Mouse (Mus musculus) cerebellum, postnatal 36 days (tissue): ENCODE results near the gene Pank4.

Experiments
- DNase-seq, 2 experiments: peaks; one replicate each; pipeline ENCODE4 v3.0.0; 2021 to 2022; ENCODE audit warnings: mixed read lengths in 2 of 2

The Pank4 gene

DNA sequence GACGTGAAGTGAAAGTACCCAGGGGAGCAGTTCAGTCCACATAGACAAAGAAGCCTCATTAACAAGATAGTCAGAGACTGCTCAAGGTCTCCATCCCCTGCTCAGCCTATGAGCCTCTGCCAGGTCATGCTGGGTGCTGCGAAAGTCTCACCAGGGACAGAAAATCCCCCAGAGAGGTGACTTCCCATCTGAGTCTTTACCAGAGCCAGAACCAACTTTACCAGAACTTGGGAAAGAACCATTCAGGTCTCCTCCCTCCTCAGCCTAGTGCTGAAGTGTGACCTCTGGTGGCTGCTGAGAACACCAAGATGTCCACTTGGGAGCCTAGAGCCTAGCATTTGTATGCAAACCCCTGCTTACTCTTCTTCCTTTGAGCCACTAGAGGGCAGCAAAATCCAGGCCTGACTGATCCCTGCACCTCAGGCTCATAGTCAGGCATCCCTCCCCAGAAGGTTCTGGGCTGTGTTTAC, 19.8 kb upstream of the Pank4 start:
- peak; percentile 73 to 78 for DNase-seq

- peak; percentile 54 to 58 for DNase-seq
Observed at GRCm38 (mm10) chr4:154946319-154946718, 17.6 kb upstream of the Pank4 start.

GRCm38 (mm10) chr4:154948066-154948939, 15.6 kb upstream of the Pank4 start:
- no peak for DNase-seq

DNA sequence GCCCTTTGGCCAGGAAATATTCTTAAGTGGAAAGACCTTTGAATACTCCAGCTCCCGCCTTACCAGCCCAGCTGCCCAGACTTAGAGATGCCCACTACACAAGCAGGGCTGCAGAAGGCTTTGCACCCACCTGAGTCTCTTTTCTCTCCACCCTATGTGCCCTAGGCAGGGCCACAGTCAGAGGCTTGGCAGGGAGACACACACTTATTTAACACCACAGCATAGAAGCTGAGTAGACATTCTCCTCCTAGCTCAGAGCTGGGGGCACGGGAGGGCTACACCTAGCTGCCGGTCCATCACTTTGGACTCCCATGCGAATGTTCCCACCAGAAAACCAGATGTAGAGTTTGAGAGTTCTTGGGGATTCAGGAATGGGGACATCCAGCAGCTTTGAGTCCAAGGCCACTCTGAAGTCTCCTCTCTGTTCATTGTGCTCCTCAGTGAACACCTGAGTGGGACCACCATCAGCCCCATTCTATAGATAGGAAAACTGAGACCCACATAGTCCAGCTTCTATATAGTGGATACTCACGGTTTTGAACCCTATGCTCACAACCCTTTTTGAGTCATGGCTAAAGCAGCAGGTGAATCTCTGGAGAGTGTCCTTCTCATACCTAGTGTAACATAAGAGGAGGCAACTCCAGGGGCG, 14.9 kb upstream of the Pank4 start:
- DNase-seq: no peak

DNA sequence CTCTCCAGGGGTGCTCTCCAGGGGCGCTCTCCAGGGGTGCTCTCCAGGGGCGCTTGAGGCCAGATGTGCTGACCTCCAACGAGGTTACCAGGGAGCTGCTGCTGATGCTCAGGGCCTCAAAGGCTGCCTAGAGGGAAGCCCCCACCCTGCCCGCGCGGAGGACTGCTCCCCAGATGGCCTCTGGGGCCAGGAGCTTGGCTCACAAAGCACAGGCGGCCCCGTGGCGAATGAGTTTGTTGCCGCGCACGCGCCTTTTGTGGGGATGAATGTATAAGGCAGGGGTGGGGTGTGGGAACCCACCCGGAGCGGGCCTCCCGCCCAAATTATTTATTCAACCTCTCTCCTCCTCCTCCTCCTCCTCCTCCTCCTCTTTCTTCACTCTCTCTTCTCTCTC, 14.3 kb upstream of the Pank4 start:
- DNase-seq: no peak

DNA sequence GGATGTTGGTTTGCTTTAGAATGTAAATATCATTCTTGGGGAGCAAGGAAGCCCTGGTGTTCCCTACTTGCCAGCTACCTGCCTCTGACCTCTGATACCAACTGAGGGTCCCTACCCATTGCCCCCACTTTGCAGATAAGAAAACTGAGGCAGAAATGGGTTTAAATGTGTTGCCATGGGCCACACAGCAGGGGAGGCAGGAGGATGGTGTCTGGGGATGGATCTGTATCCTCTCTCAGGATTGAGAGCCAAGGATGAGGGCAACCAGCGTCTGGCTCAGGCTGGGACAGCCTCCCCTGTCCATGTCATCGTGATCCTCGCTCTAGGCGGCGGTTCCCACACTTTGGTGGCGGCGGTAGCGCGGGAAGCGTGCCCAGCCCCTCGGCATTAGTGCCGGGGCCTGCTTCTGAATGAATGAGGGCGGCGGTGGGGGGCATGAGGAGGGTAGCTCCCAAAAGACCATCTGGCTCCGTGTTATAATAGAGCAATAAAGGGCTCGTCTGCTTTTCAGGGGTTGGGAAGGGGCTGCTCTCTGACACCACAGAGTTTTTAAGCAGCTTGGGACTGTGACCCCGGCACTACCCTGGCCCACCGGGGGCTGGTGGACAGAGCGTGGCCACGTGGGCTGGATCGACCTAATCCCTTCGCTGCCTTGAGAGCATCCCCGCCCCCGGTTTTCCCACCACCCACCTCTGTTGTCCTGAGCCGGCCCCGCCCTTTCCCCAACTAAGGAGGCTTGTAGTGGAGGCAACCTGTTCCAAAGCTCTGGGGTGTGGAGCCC, 11.3 kb upstream of the Pank4 start:
- no peak for DNase-seq

DNA sequence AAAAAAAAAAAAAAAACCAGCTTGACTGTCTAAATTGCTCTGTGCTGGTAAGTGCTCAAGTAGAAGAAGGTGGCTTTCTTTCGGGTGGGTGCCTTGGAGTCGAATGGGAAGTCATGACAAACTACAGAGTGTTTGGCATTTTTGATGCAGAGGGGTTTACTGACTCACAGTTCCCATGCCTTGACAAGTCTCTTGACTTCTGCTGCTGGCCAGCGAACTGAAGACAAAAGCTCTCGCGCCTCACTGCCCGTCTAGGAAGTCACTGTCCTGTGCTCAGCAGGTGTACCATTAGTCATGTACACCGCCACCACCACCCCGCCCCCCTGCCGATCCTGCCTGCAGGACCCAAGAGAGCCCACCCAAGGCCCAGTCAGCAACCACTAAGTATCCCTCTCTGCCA, 7.3 kb upstream of the Pank4 start:
- DNase-seq: no peak

- no peak for DNase-seq
Observed at GRCm38 (mm10) chr4:154957289-154957993, 6.5 kb upstream of the Pank4 start.

- DNase-seq: peak; percentile 59 to 65
Observed at GRCm38 (mm10) chr4:154958171-154958570, 5.8 kb upstream of the Pank4 start.

- no peak for DNase-seq
Observed at GRCm38 (mm10) chr4:154958621-154959020, 5.3 kb upstream of the Pank4 start.

DNA sequence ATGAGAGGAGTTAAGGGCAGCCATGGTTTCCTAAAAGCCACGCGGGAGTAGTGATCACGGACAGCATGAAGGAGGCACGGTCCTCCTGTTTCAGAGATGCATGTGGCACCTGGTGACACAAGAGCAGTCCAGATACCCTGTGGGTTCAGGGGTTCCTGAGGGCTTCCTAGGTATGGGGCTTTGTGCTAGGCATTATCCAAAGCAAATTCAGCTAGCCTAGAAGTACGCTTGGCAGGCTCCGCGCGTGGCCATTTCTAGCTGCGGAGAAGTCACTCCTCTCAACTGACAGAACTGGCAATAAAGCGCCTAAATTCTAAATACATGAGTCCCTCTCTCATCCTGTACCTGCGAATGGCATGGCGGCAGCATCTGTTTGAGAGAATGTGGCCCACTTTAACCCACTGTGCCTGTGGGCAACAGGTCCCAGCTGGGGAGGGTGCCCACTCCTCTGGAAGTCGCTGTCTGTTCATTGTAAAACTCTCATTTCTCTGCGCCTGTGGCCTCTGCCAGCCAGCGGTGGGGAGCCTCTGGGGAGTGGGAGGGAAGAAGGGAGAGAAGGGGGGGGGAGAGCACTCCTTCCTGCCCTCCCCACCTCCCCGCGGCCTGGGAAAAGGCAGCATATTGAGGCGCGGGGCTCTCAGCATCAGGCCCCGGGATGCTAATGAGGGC, 3.8 kb upstream of the Pank4 start:
- no peak for DNase-seq

DNA sequence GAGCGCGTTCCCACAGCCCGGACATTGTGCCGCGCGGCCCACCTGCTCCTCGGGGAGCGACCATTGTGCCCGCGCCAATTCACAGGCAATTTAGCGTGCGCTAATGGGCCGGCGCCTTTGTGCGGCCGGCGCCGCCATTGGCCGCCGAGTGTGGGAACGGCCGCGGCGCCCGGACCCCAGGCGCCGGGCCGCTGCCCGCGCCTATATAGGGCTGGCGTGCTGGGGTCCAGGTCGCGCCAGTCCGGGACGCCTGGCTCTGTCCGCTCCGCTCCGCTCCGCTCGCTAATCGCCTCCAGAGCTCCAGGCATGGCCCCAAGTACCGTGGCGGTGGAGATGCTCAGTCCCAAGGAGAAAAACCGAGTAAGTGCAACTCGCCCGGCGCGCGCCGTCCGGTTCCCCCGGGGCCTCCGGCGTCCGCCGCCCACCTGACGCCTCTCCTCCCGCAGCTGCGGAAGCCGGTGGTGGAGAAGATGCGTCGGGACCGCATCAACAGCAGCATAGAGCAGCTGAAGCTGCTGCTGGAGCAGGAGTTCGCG, 3.2 kb upstream of the Pank4 start, which contains the start of gene Hes5:
Hes5 (plus strand) TSS at position 234 of the 536 bp plus-strand sequence.
- peak; percentile 35 to 40 for DNase-seq

DNA sequence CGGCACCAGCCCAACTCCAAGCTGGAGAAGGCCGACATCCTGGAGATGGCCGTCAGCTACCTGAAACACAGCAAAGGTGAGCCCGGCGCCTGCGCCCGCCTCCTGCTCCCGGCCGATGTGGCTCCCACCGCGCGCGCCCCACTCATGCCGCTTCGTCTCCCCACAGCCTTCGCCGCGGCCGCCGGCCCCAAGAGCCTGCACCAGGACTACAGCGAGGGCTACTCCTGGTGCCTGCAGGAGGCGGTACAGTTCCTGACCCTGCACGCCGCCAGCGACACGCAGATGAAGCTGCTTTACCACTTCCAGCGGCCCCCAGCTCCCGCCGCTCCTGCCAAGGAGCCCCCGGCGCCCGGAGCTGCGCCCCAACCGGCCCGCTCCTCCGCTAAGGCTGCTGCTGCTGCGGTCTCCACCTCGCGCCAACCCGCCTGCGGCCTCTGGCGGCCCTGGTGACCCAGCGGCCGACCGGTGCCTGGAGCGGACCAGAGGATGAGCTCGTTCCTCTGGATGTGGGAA, 2.6 kb upstream of the Pank4 start:
- DNase-seq: peak; percentile 47 to 49

DNA sequence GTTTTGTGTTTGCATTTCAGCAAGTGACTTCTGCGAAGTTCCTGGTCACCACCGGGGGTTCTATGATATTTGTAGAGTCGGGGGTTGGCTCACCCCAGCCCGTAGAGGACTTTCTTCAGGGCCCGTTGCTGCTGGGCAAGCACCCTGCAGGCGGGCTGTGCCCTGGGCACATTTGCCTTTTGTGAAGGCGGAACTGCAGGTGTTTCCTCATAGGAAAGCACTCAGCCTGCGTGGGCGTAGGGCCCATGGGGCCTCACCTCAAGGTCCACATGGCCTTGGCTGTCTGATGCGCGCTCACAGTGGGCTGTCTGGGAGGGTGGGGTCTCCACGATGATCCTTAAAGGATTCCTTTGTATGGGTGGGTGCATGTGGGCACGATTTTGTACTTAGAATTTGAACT, 2.0 kb upstream of the Pank4 start:
- no peak for DNase-seq

DNA sequence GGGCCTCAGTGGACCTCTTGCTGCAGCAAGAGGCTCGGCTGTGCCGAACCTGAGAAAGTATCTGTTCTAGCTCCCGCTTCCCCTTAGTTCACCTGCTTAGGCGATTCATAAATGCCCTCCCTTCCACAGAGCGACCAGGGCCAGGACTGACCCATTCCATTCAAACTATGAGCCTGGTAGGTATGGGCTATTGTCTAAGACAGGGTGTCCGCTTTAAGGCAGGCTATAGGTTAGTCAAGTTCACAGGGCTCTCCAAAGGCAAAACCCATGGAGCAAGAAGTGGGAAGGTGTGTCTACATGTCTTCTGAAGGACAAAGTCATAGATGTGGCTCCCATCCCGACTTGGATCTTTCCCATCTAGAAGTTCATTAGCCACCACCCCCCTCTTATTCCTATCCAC, 1.2 kb upstream of the Pank4 start:
- DNase-seq: no peak

DNA sequence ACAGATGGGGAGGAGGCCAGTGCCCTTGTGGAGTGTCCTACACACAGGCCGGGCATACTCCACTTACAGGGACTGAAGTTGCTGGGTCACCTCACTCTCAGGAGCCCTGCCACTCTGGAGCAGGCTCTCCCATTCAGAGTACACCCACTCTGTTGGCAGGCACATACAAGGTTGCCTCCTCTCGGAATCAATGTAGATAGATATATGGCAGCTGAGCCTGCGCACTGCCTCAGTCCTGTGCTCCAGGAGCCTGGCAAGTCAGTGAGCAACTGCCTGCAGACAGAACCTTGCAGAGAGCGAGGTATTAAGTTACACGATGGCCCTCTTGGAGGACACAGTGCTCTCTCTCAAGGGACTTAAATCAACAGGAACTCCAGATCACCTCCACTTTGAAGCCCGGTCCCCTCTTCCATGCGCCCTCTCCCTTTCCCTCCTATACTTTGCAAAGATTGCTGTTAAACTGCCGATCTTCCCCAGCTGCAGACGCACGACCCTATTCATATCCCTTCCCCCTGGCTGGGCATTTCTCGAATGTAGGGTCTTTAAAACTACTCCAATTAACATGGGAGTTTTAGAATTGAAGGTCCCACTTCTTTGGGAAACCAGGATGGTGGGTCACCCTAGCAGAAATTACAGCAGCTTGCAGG, 610 bp upstream of the Pank4 start:
- no peak for DNase-seq

DNA sequence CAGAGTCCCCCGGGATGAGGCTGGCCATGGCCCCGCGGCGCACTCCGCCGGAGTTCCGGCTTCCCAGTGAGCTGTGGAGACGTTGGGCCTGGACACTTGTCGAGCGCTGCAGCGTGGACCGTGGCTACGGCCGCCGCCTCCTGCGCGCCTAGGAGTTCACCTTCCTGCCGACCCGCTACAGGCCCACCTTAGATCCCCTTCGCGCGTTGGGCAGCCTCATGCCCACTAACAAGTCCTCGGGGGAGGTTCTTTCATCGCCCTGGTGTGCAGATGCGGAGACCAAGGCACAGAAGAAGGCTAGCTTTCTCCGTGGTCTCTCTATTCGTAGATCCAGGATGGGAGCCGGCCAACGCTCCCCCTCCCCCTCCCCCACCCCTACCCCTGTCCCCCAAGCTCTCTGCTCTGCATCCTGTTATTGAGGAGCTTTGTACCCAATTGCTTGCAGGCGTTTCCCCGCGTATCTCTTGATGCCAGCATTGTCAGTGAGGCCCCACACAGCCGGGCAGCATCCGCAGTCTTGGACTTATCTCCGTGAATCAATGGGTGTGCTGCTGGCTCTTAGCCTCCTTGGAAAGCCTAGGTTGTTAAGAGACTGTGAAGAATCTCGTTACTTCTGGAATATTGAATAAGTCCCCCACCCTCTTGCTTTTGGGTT, 785 bp downstream of the Pank4 start:
- no peak for DNase-seq

- no peak for DNase-seq
Observed at GRCm38 (mm10) chr4:154965856-154966255, 1.9 kb downstream of the Pank4 start.

- DNase-seq: peak; percentile 64 to 65
Observed at GRCm38 (mm10) chr4:154967173-154967572, 3.2 kb downstream of the Pank4 start.

DNA sequence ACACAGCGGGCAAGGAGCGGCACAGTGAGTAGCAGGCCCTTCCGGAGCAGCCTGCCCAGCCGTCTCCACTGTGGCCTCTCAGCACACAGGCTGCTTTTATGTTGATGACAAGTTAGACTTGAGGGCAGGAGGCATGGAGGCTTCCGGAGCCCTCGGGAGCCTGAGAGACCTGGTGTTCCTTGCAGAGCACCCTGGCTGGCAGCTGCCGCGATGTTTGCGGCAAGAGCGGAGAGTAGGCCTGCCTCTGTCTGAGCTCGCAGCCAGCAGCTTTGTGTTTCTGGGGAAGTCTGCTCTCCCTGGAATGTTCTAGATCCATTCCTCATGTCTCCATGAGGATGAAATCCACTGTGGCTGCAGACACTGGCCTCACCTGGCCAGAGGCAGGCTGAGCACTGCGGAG, 8.6 kb downstream of the Pank4 start:
- DNase-seq: no peak
